Mouse (Mus musculus) A20 (cell line): ENCODE data around the gene Bbx.

ENCODE experiments used
- DNase-seq: peaks from one replicate; pipeline ENCODE4 v3.0.0-alpha.2; 2011; ENCODE audit warnings: low read depth, low spot score

Gene Bbx

GRCm38 (mm10) chr16:50399775-50400174 is 32.4 kb downstream of the Bbx start:
- no peak for DNase-seq

GRCm38 (mm10) chr16:50398564-50398963 is 33.6 kb downstream of the Bbx start:
- DNase-seq: no peak

GRCm38 (mm10) chr16:50395928-50396612 is 36.1 kb downstream of the Bbx start:
- DNase-seq: peak; percentile 54

GRCm38 (mm10) chr16:50388499-50388898 is 43.7 kb downstream of the Bbx start:
- DNase-seq: no peak

GRCm38 (mm10) chr16:50383541-50383940 is 48.6 kb downstream of the Bbx start:
- no peak for DNase-seq

- no peak for DNase-seq
Observed at GRCm38 (mm10) chr16:50381351-50381746, 50.8 kb downstream of the Bbx start.

- DNase-seq: peak; percentile 18
Observed at GRCm38 (mm10) chr16:50380682-50381350, 51.4 kb downstream of the Bbx start.

GRCm38 (mm10) chr16:50380232-50380631 is 52.0 kb downstream of the Bbx start:
- no peak for DNase-seq

- DNase-seq: peak; percentile 75
Observed at GRCm38 (mm10) chr16:50374611-50375010, 57.6 kb downstream of the Bbx start.

- peak; percentile 74 for DNase-seq
Observed at GRCm38 (mm10) chr16:50373685-50374084, 58.5 kb downstream of the Bbx start.

GRCm38 (mm10) chr16:50372543-50372942 is 59.6 kb downstream of the Bbx start:
- no peak for DNase-seq

- DNase-seq: no peak
Observed at GRCm38 (mm10) chr16:50371460-50371859, 60.7 kb downstream of the Bbx start.

- no peak for DNase-seq
Observed at GRCm38 (mm10) chr16:50370423-50370822, 61.8 kb downstream of the Bbx start.

- no peak for DNase-seq
Observed at GRCm38 (mm10) chr16:50366556-50366955, 65.6 kb downstream of the Bbx start.

GRCm38 (mm10) chr16:50364189-50365059 is 67.8 kb downstream of the Bbx start:
- no peak for DNase-seq

GRCm38 (mm10) chr16:50363443-50364188 is 68.6 kb downstream of the Bbx start:
- no peak for DNase-seq

- DNase-seq: no peak
Observed at GRCm38 (mm10) chr16:50360631-50361030, 71.6 kb downstream of the Bbx start.

GRCm38 (mm10) chr16:50329684-50330083 is 102.5 kb downstream of the Bbx start:
- DNase-seq: no peak

GRCm38 (mm10) chr16:50324746-50325145 is 107.4 kb downstream of the Bbx start:
- no peak for DNase-seq

- no peak for DNase-seq
Observed at GRCm38 (mm10) chr16:50324292-50324691, 107.9 kb downstream of the Bbx start.

GRCm38 (mm10) chr16:50321368-50321767 is 110.8 kb downstream of the Bbx start:
- no peak for DNase-seq

- DNase-seq: no peak
Observed at GRCm38 (mm10) chr16:50318255-50318654, 113.9 kb downstream of the Bbx start.
